Mouse (Mus musculus) adrenal gland, adult 8-10 months (tissue): ENCODE results near the gene Chdh. TPM values are rescaled to one million over a fixed set of nuclear protein-coding genes. Genes with fewer than 3 reads are reported as not detected.

Source experiments
- DNase-seq: peaks from one replicate; pipeline ENCODE4 v3.0.0; 2022
- total RNA-seq, 4 experiments: library from RNA; stranded (reverse); gene quantifications; 2 replicates each; pipeline ENCODE4 v1.2.4; 2022

Gene Chdh
- 10 to 100 TPM in 1 of 4 experiments, 1 to 10 TPM in 3; 5.3 to 11.2 (median 7.7) TPM for total RNA-seq

- DNase-seq = peak; percentile 53
Observed at GRCm38 (mm10) chr14:30008733-30009575, at the start of gene Chdh, which contains the start of gene Il17rb. Gene Chdh, plus strand, starts transcription at chr14:30009023. Gene Il17rb, minus strand, starts transcription at chr14:30008896.

- DNase-seq = no peak
Observed at GRCm38 (mm10) chr14:29967611-29968010, 41.2 kb upstream of the Chdh start.

- peak; percentile 98 for DNase-seq
Observed at GRCm38 (mm10) chr14:29968075-29968821, 40.6 kb upstream of the Chdh start, which contains the start of gene Selenok. Gene Selenok, plus strand, starts transcription at chr14:29968308.

- no peak for DNase-seq
Observed at GRCm38 (mm10) chr14:29971446-29971845, 37.4 kb upstream of the Chdh start.

- DNase-seq = no peak
Observed at GRCm38 (mm10) chr14:29971993-29972392, 36.8 kb upstream of the Chdh start.

- no peak for DNase-seq
Observed at GRCm38 (mm10) chr14:29976927-29977326, 31.9 kb upstream of the Chdh start.

GRCm38 (mm10) chr14:29978254-29979204 lies 30.3 kb upstream of the Chdh start, which contains the start of gene Actr8:
Gene Actr8, plus strand, starts transcription at chr14:29978337.
- peak; percentile 91 for DNase-seq

- no peak for DNase-seq
Observed at GRCm38 (mm10) chr14:29980447-29981205, 28.2 kb upstream of the Chdh start.

GRCm38 (mm10) chr14:29986096-29986495 lies 22.7 kb upstream of the Chdh start:
- no peak for DNase-seq

- DNase-seq = no peak
Observed at GRCm38 (mm10) chr14:29987276-29987675, 21.5 kb upstream of the Chdh start.

GRCm38 (mm10) chr14:29987739-29988138 lies 21.1 kb upstream of the Chdh start:
- DNase-seq = no peak

GRCm38 (mm10) chr14:29988337-29988736 lies 20.5 kb upstream of the Chdh start:
- no peak for DNase-seq

GRCm38 (mm10) chr14:29994976-29995375 lies 13.8 kb upstream of the Chdh start:
- DNase-seq = no peak

- DNase-seq = no peak
Observed at GRCm38 (mm10) chr14:29996000-29996751, 12.6 kb upstream of the Chdh start.

- no peak for DNase-seq
Observed at GRCm38 (mm10) chr14:29997345-29997744, 11.5 kb upstream of the Chdh start.

- DNase-seq = no peak
Observed at GRCm38 (mm10) chr14:29998747-29999474, 9.9 kb upstream of the Chdh start.

GRCm38 (mm10) chr14:29999475-29999811 lies 9.4 kb upstream of the Chdh start:
- DNase-seq = no peak

GRCm38 (mm10) chr14:30009864-30010560 lies 1.2 kb downstream of the Chdh start:
- no peak for DNase-seq

GRCm38 (mm10) chr14:30011886-30012560 lies 3.2 kb downstream of the Chdh start:
- no peak for DNase-seq
